Mouse (Mus musculus) frontal cortex, postnatal 10 days (tissue): ENCODE measurements at regions not wholly inside any gene's neighbourhood (a gene's known extent, or its start where the extent isn't known, plus 50 kb on each side); places are given as distances from the start of the nearest gene placed in this dataset.

Source experiments
- DNase-seq, 2 experiments: peaks; one replicate each; pipeline ENCODE4 v3.0.0; 2022; ENCODE audit warnings: low spot score in 2 of 2, mixed read lengths in 1 of 2

- DNase-seq = no peak
These were observed 61.6 kb downstream of the Skor1 start for GRCm38 (mm10) chr9:63087195-63087594.

- no peak for DNase-seq
These were observed 62.1 kb downstream of the Skor1 start for GRCm38 (mm10) chr9:63086671-63087070.

GRCm38 (mm10) chr9:63082830-63083229 lies 65.9 kb downstream of the Skor1 start:
- DNase-seq = no peak

DNA sequence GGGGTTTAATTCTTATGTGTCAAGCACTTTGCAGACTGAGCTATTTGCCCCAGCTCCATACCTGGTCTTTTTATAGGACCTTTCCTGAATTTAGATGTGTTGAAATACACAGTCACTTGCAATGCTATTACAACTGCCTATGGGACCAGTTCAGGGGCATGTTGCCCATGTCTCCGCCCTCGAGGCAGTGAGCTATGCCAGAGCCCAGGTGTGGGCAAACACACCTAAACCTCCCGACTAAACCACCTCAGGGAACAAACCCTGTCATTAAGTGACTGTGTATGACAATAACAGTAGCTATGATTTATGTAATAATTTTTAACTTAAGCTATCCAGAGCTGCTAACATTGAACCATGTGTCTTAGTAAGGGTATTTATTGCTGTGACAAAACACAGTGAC lies 66.5 kb downstream of the Skor1 start:
- DNase-seq = no peak

DNA sequence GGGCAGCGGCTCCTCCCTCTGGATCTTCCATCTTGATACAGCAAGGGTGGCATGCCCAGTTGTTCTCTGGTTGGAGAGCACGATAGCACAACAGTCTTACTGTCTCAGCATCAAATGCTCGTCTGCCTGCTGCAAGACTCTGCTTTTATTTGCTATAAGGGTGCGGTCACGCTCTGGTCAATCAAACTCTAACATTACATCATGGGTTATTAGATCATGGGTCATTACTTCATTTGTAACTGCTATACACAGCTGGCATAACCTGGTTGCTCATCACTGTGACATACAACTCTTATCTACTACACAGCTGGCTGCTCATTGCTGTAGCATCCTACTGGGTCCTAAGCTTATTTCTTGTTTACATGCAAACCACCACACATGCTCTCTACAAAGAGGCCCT lies 68.4 kb downstream of the Skor1 start:
- no peak for DNase-seq

DNA sequence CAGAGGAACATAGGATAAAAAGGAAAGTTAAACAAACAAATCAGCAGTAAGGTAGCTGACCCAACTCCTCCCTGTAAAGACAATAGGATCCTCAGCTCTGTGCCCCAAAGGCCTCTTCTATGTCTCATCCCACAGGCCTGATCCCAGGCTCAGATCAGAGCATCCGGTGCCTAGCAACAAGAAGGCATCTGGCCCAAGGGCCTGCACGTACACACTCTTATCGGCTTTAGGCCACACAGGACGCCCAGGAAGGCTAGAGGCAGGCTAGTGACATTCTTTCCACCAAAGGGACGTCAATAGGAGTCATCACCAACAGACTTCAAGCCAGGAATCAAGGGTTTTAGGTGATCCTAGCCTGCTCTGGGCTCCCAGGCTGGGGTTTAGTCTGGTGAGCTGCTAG lies 73.5 kb downstream of the Skor1 start:
- no peak for DNase-seq

GRCm38 (mm10) chr9:63074803-63075202 lies 74.0 kb downstream of the Skor1 start:
- DNase-seq = no peak

GRCm38 (mm10) chr9:63074023-63074750 lies 74.6 kb downstream of the Skor1 start:
- no peak for DNase-seq

DNA sequence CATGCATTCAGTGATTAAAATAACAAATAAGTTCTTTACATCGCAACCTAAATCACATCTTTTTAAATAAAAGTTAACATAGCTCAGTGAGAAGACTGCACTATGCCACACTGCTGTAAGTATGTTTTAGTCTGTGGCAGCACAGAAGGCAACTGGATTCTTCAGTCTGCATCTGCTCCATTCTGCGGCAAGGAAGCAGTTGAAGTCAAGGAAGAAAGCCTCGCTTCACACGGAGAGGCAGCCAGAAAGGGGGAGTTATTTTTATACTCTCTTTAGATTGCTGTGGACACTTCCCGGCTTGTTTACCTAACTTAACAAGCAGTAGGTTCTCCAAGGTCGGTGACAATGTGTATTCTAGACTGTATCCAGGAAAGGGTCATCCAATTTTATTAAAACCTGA lies 77.7 kb downstream of the Skor1 start:
- DNase-seq = no peak

DNA sequence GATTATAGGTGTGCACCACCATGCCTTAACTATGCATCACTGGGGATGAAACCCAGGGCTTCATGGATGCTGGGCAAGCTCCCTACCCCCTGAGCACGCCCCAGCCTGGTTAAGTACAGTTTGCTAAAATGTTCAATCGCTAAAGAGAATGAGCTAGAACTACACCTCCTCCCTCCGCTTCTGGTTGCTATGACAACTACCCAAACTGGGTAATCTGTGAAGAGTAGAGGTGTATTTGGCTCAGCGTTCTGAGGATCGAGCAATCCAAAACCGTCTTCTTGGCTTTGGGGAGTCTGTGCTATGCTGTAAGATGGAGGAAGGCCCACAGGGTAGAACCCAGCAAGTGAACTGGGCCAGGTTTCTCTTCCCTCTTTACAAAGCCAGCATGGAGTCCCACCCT lies 78.8 kb downstream of the Skor1 start:
- peak; percentile 30 to 57 for DNase-seq

DNA sequence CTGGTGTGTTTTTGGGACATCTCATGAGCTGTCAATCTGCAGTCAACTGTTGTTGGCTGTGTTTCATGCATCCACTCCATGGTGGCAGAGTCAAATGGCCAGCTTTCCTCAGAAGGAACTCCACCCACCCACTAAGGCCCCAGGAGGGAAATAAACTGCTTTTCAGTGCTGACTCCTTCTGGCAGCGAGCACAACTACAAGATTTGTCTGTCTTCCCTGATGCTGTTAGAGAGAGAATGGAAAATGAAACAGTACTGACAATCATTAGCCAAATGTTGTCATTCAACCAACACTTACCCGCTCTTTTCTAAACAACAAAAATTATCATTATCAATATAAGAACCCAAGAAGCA lies 79.3 kb upstream of the Pias1 start:
- DNase-seq = no peak

GRCm38 (mm10) chr9:63066384-63067053 lies 78.8 kb upstream of the Pias1 start:
- DNase-seq = no peak

GRCm38 (mm10) chr9:63063525-63063924 lies 75.8 kb upstream of the Pias1 start:
- no peak for DNase-seq

DNA sequence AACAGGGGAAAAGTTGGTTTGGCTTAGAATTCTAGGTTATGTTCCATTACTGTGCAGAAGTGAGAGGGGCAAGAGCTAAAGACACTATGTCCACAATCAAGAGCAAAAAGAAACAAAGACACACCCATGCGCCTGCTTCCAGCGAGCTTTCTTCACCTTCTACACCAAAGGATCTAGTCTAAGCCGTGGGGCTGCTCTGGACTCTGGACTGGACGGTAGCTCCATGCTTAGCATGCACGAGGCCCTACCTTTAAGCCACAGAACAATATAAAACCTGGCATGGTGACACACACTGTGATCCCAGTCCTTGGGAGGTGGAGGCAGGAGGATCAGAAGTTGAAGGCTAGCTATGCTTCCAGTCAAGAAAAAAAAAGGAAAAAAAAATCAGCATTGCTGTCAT lies 73.0 kb upstream of the Pias1 start:
- DNase-seq = no peak

DNA sequence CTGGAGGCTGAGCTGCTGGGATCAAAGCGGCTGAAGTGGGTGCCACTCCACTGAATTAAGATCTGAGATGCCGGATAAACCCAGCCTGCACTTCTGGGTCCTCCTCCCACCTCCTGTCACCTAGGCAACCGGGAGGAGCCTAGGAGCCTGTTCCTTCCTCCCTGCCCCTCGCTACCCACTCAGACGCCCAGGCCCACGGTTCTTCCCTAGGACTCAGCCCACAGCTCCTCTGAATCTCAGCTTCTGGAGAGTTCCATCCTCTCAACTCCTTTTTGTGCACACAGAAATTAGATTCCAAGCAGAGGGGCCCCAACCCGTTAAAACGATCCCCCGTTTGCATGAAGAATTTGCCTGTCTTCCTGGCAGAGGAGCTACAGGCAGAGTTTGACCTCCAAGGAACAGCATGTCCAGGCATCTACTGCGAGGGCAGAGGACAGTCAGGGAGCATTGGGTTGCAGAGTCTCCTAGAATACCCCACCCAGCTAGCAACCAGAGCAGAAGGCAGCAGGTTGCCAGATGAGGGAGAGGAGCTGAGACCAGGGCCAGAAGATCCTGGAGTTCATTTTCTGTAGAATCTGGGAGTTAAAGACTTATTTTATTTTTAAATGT lies 71.6 kb upstream of the Pias1 start:
- DNase-seq = peak; percentile 78 to 86

- DNase-seq = no peak
These were observed 70.9 kb upstream of the Pias1 start for GRCm38 (mm10) chr9:63058506-63059233.

DNA sequence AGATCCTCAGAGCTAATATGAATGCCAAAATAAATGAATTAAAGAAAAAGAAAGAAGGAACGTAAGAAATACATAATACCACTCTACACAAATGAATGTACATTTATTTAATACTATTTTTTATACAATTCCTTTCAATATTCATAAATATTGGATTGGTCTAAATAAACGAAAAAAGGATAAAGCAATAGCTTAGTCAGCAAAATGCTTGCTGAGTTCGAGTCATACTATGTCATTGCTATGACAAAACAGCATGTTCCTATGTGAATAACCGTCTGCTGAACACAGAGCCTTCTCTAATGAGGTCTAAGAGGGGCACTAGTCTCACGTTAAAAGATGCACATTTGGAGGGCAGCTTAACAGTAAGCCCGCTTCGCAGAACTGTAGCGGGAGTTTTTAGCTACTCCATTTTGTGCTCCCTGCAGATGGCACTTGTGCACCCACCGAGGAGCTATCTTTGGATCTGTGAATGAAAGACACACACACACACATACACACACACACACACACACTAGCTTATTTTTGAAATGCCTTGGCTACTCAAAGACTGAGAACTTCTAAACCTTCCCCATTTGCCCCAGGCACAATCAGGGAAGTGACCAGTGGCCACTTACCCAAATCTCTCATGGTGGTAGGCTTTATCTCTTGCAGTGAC lies 69.1 kb upstream of the Pias1 start:
- DNase-seq = peak in 1 of 2 experiments; percentile 36

DNA sequence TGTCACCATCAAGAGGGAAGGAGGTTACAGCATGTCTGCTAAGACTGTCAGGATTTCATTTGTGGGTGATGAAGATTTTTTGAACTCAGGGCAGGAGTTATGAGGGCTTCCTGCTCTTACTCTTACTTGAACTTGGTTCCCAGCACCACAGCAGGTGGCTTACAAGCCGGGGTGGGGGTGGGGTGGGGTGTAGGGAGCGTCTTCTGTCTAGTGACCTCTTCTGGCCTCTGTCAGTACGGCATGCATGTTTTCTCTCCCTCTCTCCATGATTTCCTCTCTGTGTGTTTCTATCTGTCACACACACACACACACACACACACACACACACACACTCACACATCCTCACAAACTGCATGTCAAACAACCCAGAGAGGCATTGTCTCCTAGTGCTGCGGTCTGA lies 64.5 kb upstream of the Pias1 start:
- no peak for DNase-seq

GRCm38 (mm10) chr9:63051631-63052030 lies 63.9 kb upstream of the Pias1 start:
- no peak for DNase-seq

DNA sequence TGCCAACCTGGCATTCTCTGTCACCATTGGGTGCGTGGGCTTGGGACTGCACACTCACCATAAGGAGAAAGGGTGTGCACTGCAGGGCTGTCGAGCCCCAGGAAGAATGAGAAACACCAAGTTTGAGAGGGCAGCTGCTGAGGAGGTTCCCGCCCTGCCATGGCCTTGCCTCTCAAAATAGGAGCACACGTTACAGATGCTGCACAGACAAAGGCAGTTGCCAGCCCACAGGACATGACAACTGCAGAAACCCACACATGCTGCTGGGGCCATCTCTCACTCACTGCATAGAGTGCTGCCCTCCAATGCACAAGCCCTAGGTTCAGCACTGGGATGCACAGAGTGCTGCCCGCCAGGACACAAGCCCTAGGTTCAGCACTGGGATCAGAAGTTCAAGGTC lies 61.6 kb upstream of the Pias1 start:
- DNase-seq = no peak

DNA sequence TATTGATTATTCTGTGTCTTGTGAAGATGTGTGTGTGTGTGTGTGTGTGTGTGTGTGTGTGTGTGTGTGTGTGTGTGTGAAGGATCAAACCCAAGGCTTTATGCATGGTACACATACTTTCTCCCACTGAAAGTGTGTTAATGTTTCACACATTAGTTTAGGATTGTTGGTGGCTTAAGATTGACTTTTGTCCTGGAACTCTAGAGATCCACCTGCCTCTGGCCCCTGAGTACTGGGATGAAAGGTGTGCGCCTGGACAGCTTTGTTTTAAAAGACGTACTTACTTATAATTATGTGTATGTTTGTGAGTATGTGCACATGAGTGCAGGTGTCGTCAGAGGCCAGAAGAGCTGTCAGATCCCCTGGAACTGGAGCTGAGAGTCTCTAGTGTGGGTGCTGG lies 59.3 kb upstream of the Pias1 start:
- DNase-seq = no peak

DNA sequence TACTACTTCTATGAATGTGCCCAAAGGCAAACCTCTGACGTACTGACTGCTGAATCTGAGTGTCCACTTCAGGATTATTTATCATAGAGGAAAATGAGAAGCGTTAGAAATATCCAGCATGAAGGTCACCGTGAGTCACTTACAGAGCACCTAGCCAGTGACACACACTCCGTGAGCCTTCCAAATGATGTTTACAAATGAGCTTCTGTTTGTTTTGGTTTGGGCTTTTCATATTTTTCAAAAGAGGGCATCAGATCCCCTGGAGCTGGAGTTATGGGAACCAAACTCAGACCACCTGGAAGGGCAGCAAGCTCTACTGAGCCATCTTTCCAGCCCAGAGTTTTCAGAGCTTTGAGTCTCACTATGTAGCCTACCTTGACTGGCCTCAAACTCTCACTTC lies 57.8 kb upstream of the Pias1 start:
- no peak for DNase-seq
